Mouse (Mus musculus) liver, postnatal 0 days (tissue): Measurements from ENCODE around the gene Tcf7l2.

Experiments
- CTCF ChIP-seq: sonication (generic); IDR thresholded peaks from 2 replicates; pipeline ENCODE4 v1.5.1; 2016; ENCODE audit warnings: antibody characterized with exemption, low read depth
- EP300 ChIP-seq: IDR thresholded peaks from 2 replicates; pipeline ENCODE4 v1.6.1; 2016; ENCODE audit warnings: antibody characterized with exemption, low read depth, mild to moderate bottlenecking

GRCm38 (mm10) chr19:55781087-55781486, 39.5 kb downstream of the Tcf7l2 start:
- TF ChIP-seq CTCF (no peak), EP300 (no peak)
